Mouse (Mus musculus): ENCODE data around the gene Cdh3.

DNA sequence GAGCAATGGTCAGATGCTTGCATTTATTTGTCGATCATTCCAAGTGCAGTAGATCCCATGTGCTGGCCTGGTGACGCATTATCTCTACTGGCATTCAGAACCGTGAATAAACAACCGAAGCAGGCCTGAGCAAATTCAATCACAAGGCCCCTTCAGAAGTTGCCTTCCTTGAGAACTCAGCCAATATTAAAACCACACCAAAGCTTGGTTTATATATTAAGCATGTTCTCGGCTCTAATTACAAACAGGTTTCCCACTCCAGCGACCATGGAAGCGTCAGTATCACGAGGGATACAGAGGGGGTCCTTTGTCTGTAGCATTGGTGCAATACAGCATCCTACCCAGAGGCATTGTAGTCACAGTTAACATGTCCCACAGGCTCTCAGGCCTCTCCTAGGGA, 32.4 kb downstream of the Cdh3 start:
- no peak for TF ChIP-seq CTCF (IDR thresholded peaks at IDR 0.05)
- TF ChIP-seq EP300 (IDR thresholded peaks at IDR 0.05): no peak
